Mouse (Mus musculus): Measurements from ENCODE around the gene Gm49325.

GRCm38 (mm10) chr10:77560830-77561229 lies 45.2 kb upstream of the Gm49325 start:
- TF ChIP-seq CTCF (IDR thresholded peaks at IDR 0.05; ENCODE audit: low read depth) = no peak
- TF ChIP-seq EP300 (IDR thresholded peaks at IDR 0.05; ENCODE audit: low read depth) = no peak
